Mouse (Mus musculus): Measurements from ENCODE around the gene Sergef. TPM values are rescaled to one million over a fixed set of nuclear protein-coding genes. Genes with fewer than 3 reads are reported as not detected.

Sergef gene
- total and polyA plus RNA-seq, 2 experiments from 2014 or later, result 7.5 to 7.9 TPM

- H3K4me2 ChIP-seq (ENCODE audit: low read depth, low read length), result no peak overlapping the region
- WGBS, result 75% methylated on average over 5 of the region's 5 CpGs
Observed at GRCm38 (mm10) chr7:46531345-46531744, 108.3 kb downstream of the Sergef start.

GRCm38 (mm10) chr7:46529930-46530329 is 109.7 kb downstream of the Sergef start:
- no peak overlapping the region for H3K27ac ChIP-seq (ENCODE audit: low read depth)
- ATAC-seq (ENCODE audit: insufficient read depth, low read depth) (no peak), DNase-seq (ENCODE audit: low spot score) (no peak)
- no peak overlapping the region for H3K4me2 ChIP-seq (ENCODE audit: low read depth, low read length)
- no peak overlapping the region for H3K4me3 ChIP-seq (ENCODE audit: low read depth, low read length)
- TF ChIP-seq EP300 (IDR thresholded peaks at IDR 0.05; ENCODE audit: low read depth), result no peak
- TF ChIP-seq CTCF (IDR thresholded peaks at IDR 0.05; ENCODE audit: low read depth), result no peak
- H3K36me3 ChIP-seq (replicated peaks; ENCODE audit: control insufficient read depth, insufficient read depth, low read length), result no peaks in the 10 kb centered on the region
- H3K9me3 ChIP-seq (replicated peaks; ENCODE audit: control insufficient read depth, low read length), result no peaks in the 10 kb centered on the region
- 66% methylated on average over 8 of the region's 8 CpGs for WGBS
- H3K27me3 ChIP-seq (ENCODE audit: control insufficient read depth, insufficient read depth, low read length), result no peaks in the 10 kb centered on the region
- no peak overlapping the region for H3K9ac ChIP-seq (replicated peaks; ENCODE audit: low read depth, low read length)
- H3K4me1 ChIP-seq (ENCODE audit: control insufficient read depth, insufficient read depth), result no peaks in the 10 kb centered on the region

More at GRCm38 (mm10) chr7:46531345-46531744, 108.3 kb downstream of the Sergef start:
- no peaks in the 10 kb centered on the region for H3K36me3 ChIP-seq (replicated peaks; ENCODE audit: control insufficient read depth, insufficient read depth, low read length)
- no peaks in the 10 kb centered on the region for H3K9me3 ChIP-seq (replicated peaks; ENCODE audit: control insufficient read depth, low read length)
- no peak overlapping the region for H3K4me3 ChIP-seq (ENCODE audit: low read depth, low read length)
- H3K27me3 ChIP-seq (ENCODE audit: control insufficient read depth, insufficient read depth, low read length), result no peaks in the 10 kb centered on the region
- H3K4me1 ChIP-seq (ENCODE audit: control insufficient read depth, insufficient read depth), result no peaks in the 10 kb centered on the region
- TF ChIP-seq CTCF (IDR thresholded peaks at IDR 0.05; ENCODE audit: low read depth), result no peak
- TF ChIP-seq EP300 (IDR thresholded peaks at IDR 0.05; ENCODE audit: low read depth), result no peak
- no peak overlapping the region for H3K27ac ChIP-seq (ENCODE audit: low read depth)
- ATAC-seq (ENCODE audit: insufficient read depth, low read depth), result no peak
- DNase-seq (ENCODE audit: low spot score), result no peak
- no peak overlapping the region for H3K9ac ChIP-seq (replicated peaks; ENCODE audit: low read depth, low read length)

- H3K9me3 ChIP-seq (replicated peaks; ENCODE audit: control insufficient read depth, low read length), result no peaks in the 10 kb centered on the region
- no peak for DNase-seq (ENCODE audit: low spot score)
Observed at GRCm38 (mm10) chr7:46529259-46529658, 110.3 kb downstream of the Sergef start.

GRCm38 (mm10) chr7:46526665-46527154 is 112.9 kb downstream of the Sergef start:
- no peak overlapping the region for H3K4me3 ChIP-seq (ENCODE audit: low read depth, low read length)
- DNase-seq (ENCODE audit: low spot score), result no peak
- TF ChIP-seq CTCF (IDR thresholded peaks at IDR 0.05; ENCODE audit: low read depth), result no peak
- no peak for TF ChIP-seq EP300 (IDR thresholded peaks at IDR 0.05; ENCODE audit: low read depth)

More at GRCm38 (mm10) chr7:46529259-46529658, 110.3 kb downstream of the Sergef start:
- Histone ChIP-seq H3K27me3 (ENCODE audit: control insufficient read depth, insufficient read depth, low read length) (no peaks in the 10 kb centered on the region), H3K27ac (ENCODE audit: low read depth) (no peak overlapping the region), H3K4me1 (ENCODE audit: control insufficient read depth, insufficient read depth) (no peaks in the 10 kb centered on the region), H3K9ac (replicated peaks; ENCODE audit: low read depth, low read length) (no peak overlapping the region), H3K36me3 (replicated peaks; ENCODE audit: control insufficient read depth, insufficient read depth, low read length) (no peaks in the 10 kb centered on the region), H3K4me3 (ENCODE audit: low read depth, low read length) (no peak overlapping the region), H3K4me2 (ENCODE audit: low read depth, low read length) (no peak overlapping the region)
- TF ChIP-seq CTCF (IDR thresholded peaks at IDR 0.05; ENCODE audit: low read depth) (no peak), EP300 (IDR thresholded peaks at IDR 0.05; ENCODE audit: low read depth) (no peak)
- WGBS, result 76% methylated on average over 5 of the region's 5 CpGs
- no peak for ATAC-seq (ENCODE audit: insufficient read depth, low read depth)

GRCm38 (mm10) chr7:46523215-46523614 is 116.4 kb downstream of the Sergef start:
- 76% methylated on average over 7 of the region's 7 CpGs for WGBS

More at GRCm38 (mm10) chr7:46526665-46527154, 112.9 kb downstream of the Sergef start:
- 33% methylated on average over 6 of the region's 6 CpGs for WGBS
- Histone ChIP-seq H3K36me3 (replicated peaks; ENCODE audit: control insufficient read depth, insufficient read depth, low read length) (no peaks in the 10 kb centered on the region), H3K4me1 (ENCODE audit: control insufficient read depth, insufficient read depth) (no peaks in the 10 kb centered on the region), H3K27ac (ENCODE audit: low read depth) (no peak overlapping the region), H3K9ac (replicated peaks; ENCODE audit: low read depth, low read length) (no peak overlapping the region), H3K27me3 (ENCODE audit: control insufficient read depth, insufficient read depth, low read length) (no peaks in the 10 kb centered on the region), H3K9me3 (replicated peaks; ENCODE audit: control insufficient read depth, low read length) (no peaks in the 10 kb centered on the region), H3K4me2 (ENCODE audit: low read depth, low read length) (no peak overlapping the region)
- no peak for ATAC-seq (ENCODE audit: insufficient read depth, low read depth)

GRCm38 (mm10) chr7:46521794-46522193 is 117.8 kb downstream of the Sergef start:
- no peaks in the 10 kb centered on the region for H3K27me3 ChIP-seq (ENCODE audit: control insufficient read depth, insufficient read depth, low read length)
- WGBS, result 92% methylated on average over 17 of the region's 17 CpGs
- DNase-seq (ENCODE audit: low spot score) (no peak), ATAC-seq (ENCODE audit: insufficient read depth, low read depth) (no peak)
- no peaks in the 10 kb centered on the region for H3K36me3 ChIP-seq (replicated peaks; ENCODE audit: control insufficient read depth, insufficient read depth, low read length)
- no peaks in the 10 kb centered on the region for H3K4me1 ChIP-seq (ENCODE audit: control insufficient read depth, insufficient read depth)
- no peak overlapping the region for H3K4me3 ChIP-seq (ENCODE audit: low read depth, low read length)
- H3K4me2 ChIP-seq (ENCODE audit: low read depth, low read length), result no peak overlapping the region
- H3K9ac ChIP-seq (replicated peaks; ENCODE audit: low read depth, low read length), result no peak overlapping the region
- H3K27ac ChIP-seq (ENCODE audit: low read depth), result no peak overlapping the region
- TF ChIP-seq CTCF (IDR thresholded peaks at IDR 0.05; ENCODE audit: low read depth), result no peak
- TF ChIP-seq EP300 (IDR thresholded peaks at IDR 0.05; ENCODE audit: low read depth), result no peak
- H3K9me3 ChIP-seq (replicated peaks; ENCODE audit: control insufficient read depth, low read length), result no peaks in the 10 kb centered on the region

More at GRCm38 (mm10) chr7:46523215-46523614, 116.4 kb downstream of the Sergef start:
- ATAC-seq (ENCODE audit: insufficient read depth, low read depth) (no peak), DNase-seq (ENCODE audit: low spot score) (no peak)
- H3K4me1 ChIP-seq (ENCODE audit: control insufficient read depth, insufficient read depth), result no peaks in the 10 kb centered on the region
- TF ChIP-seq CTCF (IDR thresholded peaks at IDR 0.05; ENCODE audit: low read depth) (no peak), EP300 (IDR thresholded peaks at IDR 0.05; ENCODE audit: low read depth) (no peak)
- no peak overlapping the region for H3K4me3 ChIP-seq (ENCODE audit: low read depth, low read length)
- H3K4me2 ChIP-seq (ENCODE audit: low read depth, low read length), result no peak overlapping the region
- H3K27me3 ChIP-seq (ENCODE audit: control insufficient read depth, insufficient read depth, low read length), result no peaks in the 10 kb centered on the region
- no peaks in the 10 kb centered on the region for H3K9me3 ChIP-seq (replicated peaks; ENCODE audit: control insufficient read depth, low read length)
- no peak overlapping the region for H3K9ac ChIP-seq (replicated peaks; ENCODE audit: low read depth, low read length)
- no peak overlapping the region for H3K27ac ChIP-seq (ENCODE audit: low read depth)
- no peaks in the 10 kb centered on the region for H3K36me3 ChIP-seq (replicated peaks; ENCODE audit: control insufficient read depth, insufficient read depth, low read length)
